Mouse (Mus musculus) MEL (cell line): ENCODE measurements around the gene Aph1c. TPM values are rescaled to one million over a fixed set of nuclear protein-coding genes. Genes with fewer than 3 reads are reported as not detected.

Source experiments
- DNase-seq: peaks from one replicate; pipeline ENCODE4 v3.0.0; 2011; ENCODE audit warnings: low read depth, low spot score
- H3K27ac ChIP-seq: 2 replicates; pipeline ENCODE4 v1.5.1; 2012; ENCODE audit warnings: low read depth, mild to moderate bottlenecking, control low read depth, low read length, moderate library complexity; ENCODE audit not compliant: control insufficient read depth
- H3K27me3 ChIP-seq, 2 experiments: fragments of 150-350 bp in 1 of 2; sonication (generic) in 1 of 2; 2 replicates each; pipeline ENCODE4 v1.6.1; 2012; ENCODE audit warnings: low read length in 2 of 2, mild to moderate bottlenecking in 2 of 2, improper control_type of control experiment in 1 of 2, moderate library complexity in 1 of 2; ENCODE audit not compliant: insufficient read depth in 2 of 2, control insufficient read depth in 1 of 2
- H3K36me3 ChIP-seq, 2 experiments: 2 replicates each; pipeline ENCODE4 v1.6.1; 2012 to 2014; ENCODE audit warnings: low read length in 2 of 2, improper control_type of control experiment in 1 of 2, inconsistent platforms in 1 of 2, mild to moderate bottlenecking in 1 of 2; ENCODE audit not compliant: insufficient read depth in 2 of 2, control insufficient read depth in 1 of 2
- H3K4me1 ChIP-seq, 2 experiments: fragments of 150-350 bp in 1 of 2; sonication (generic) in 1 of 2; 2 replicates each; pipeline ENCODE4 v1.6.1; 2012; ENCODE audit warnings: low read length in 2 of 2, improper control_type of control experiment in 1 of 2, mild to moderate bottlenecking in 1 of 2; ENCODE audit not compliant: insufficient read depth in 2 of 2, control insufficient read depth in 1 of 2
- H3K4me3 ChIP-seq, 2 experiments: fragments of 150-350 bp in 1 of 2; sonication (generic) in 1 of 2; 2 replicates each; pipeline ENCODE4 v1.5.1; 2012; ENCODE audit warnings: low read depth in 2 of 2, low read length in 2 of 2, mild to moderate bottlenecking in 2 of 2, moderate library complexity in 2 of 2, control low read depth in 1 of 2, improper control_type of control experiment in 1 of 2; ENCODE audit not compliant: control insufficient read depth in 1 of 2, insufficient read depth in 1 of 2
- H3K79me2 ChIP-seq: 2 replicates; pipeline ENCODE4 v1.6.1; 2012; ENCODE audit warnings: mild to moderate bottlenecking, low read length, moderate library complexity; ENCODE audit not compliant: control insufficient read depth, poor library complexity, insufficient read depth
- H3K9ac ChIP-seq: 2 replicates; pipeline ENCODE4 v1.6.1; 2012; ENCODE audit warnings: low read depth, mild to moderate bottlenecking, control low read depth, low read length, moderate library complexity; ENCODE audit not compliant: control insufficient read depth, poor library complexity, severe bottlenecking
- H3K9me3 ChIP-seq: fragments of 150-350 bp; sonication (generic); replicated peaks from 2 replicates; pipeline ENCODE4 v1.6.1; 2012; ENCODE audit warnings: mild to moderate bottlenecking, low read length, improper control_type of control experiment, moderate library complexity; ENCODE audit not compliant: insufficient read depth
- CHD1 ChIP-seq: IDR thresholded peaks from 2 replicates; pipeline ENCODE4 v1.6.1; 2012; ENCODE audit warnings: low read depth, mild to moderate bottlenecking, inconsistent platforms, low read length, improper control_type of control experiment
- CTCF ChIP-seq, 3 experiments: IDR thresholded peaks in 2 of 3; conservative IDR thresholded peaks in 1 of 3; 2 replicates each; pipeline ENCODE4 v1.5.1; 2011 to 2012; ENCODE audit warnings: low read length in 3 of 3, low read depth in 2 of 3, mild to moderate bottlenecking in 2 of 3, improper control_type of control experiment in 1 of 3, inconsistent platforms in 1 of 3, mixed read lengths in 1 of 3, moderate library complexity in 1 of 3; ENCODE audit not compliant: control insufficient read depth in 1 of 3, insufficient read depth in 1 of 3, poor library complexity in 1 of 3, severe bottlenecking in 1 of 3
- E2F4 ChIP-seq: IDR thresholded peaks from 2 replicates; pipeline ENCODE4 v1.6.1; 2011; ENCODE audit warnings: low read depth, low read length, improper control_type of control experiment, borderline replicate concordance
- ELF1 ChIP-seq: IDR thresholded peaks from 2 replicates; pipeline ENCODE4 v1.6.1; 2014; ENCODE audit warnings: low read depth, mild to moderate bottlenecking, inconsistent platforms, low read length, improper control_type of control experiment, moderate library complexity
- EP300 ChIP-seq, 2 experiments: IDR thresholded peaks; 2 replicates each; pipeline ENCODE4 v1.6.1; 2011; ENCODE audit warnings: improper control_type of control experiment in 2 of 2, low read length in 2 of 2, low read depth in 1 of 2, mild to moderate bottlenecking in 1 of 2
- ETS1 ChIP-seq: IDR thresholded peaks from 2 replicates; pipeline ENCODE4 v1.6.1; 2012; ENCODE audit warnings: low read depth, mild to moderate bottlenecking, inconsistent platforms, low read length, improper control_type of control experiment, moderate library complexity
- GABPA ChIP-seq: IDR thresholded peaks from 2 replicates; pipeline ENCODE4 v1.6.1; 2012; ENCODE audit warnings: low read depth, mild to moderate bottlenecking, inconsistent platforms, low read length, improper control_type of control experiment, moderate library complexity
- GATA1 ChIP-seq: IDR thresholded peaks from 2 replicates; pipeline ENCODE4 v1.6.1; 2011; ENCODE audit warnings: low read depth, low read length, improper control_type of control experiment
- HCFC1 ChIP-seq: IDR thresholded peaks from 2 replicates; pipeline ENCODE4 v1.6.1; 2012; ENCODE audit warnings: low read depth, mild to moderate bottlenecking, inconsistent platforms, low read length, improper control_type of control experiment, moderate library complexity
- JUND ChIP-seq: IDR thresholded peaks from 2 replicates; pipeline ENCODE4 v1.6.1; 2011; ENCODE audit warnings: low read depth, mild to moderate bottlenecking, improper control_type of control experiment, low read length
- KAT2A ChIP-seq: conservative IDR thresholded peaks from 2 replicates; pipeline ENCODE4 v1.6.1; 2012; ENCODE audit warnings: low read depth, low read length, improper control_type of control experiment, inconsistent platforms
- MAZ ChIP-seq: IDR thresholded peaks from 2 replicates; pipeline ENCODE4 v1.6.1; 2012; ENCODE audit warnings: low read depth, mild to moderate bottlenecking, inconsistent platforms, low read length, improper control_type of control experiment
- MEF2A ChIP-seq: IDR thresholded peaks from 2 replicates; pipeline ENCODE4 v1.6.1; 2014; ENCODE audit warnings: low read depth, mild to moderate bottlenecking, inconsistent platforms, low read length, improper control_type of control experiment; ENCODE audit not compliant: poor library complexity, insufficient replicate concordance, severe bottlenecking; ENCODE audit errors: extremely low read depth
- MXI1 ChIP-seq: IDR thresholded peaks from 2 replicates; pipeline ENCODE4 v1.6.1; 2011; ENCODE audit warnings: mild to moderate bottlenecking, low read depth, low read length, improper control_type of control experiment
- MYC ChIP-seq: IDR thresholded peaks from 2 replicates; pipeline ENCODE4 v1.6.1; 2011; ENCODE audit warnings: low read depth, mild to moderate bottlenecking, low read length, improper control_type of control experiment, moderate library complexity
- NELFE ChIP-seq: IDR thresholded peaks from 2 replicates; pipeline ENCODE4 v1.6.1; 2011; ENCODE audit warnings: low read depth, low read length, improper control_type of control experiment
- NRF1 ChIP-seq: IDR thresholded peaks from 2 replicates; pipeline ENCODE4 v1.6.1; 2014; ENCODE audit warnings: low read depth, mild to moderate bottlenecking, inconsistent platforms, low read length, improper control_type of control experiment, moderate library complexity; ENCODE audit not compliant: poor library complexity, insufficient read depth, severe bottlenecking
- POLR2AphosphoS2 ChIP-seq: IDR thresholded peaks from 2 replicates; pipeline ENCODE4 v1.6.1; 2011; ENCODE audit warnings: low read length, improper control_type of control experiment
- POLR2AphosphoS5 ChIP-seq: IDR thresholded peaks from 2 replicates; pipeline ENCODE4 v1.6.1; 2012; ENCODE audit warnings: low read depth, borderline replicate concordance, mild to moderate bottlenecking, inconsistent platforms, low read length, moderate library complexity, mixed read lengths
- RAD21 ChIP-seq: IDR thresholded peaks from 2 replicates; pipeline ENCODE4 v1.6.1; 2011; ENCODE audit warnings: mild to moderate bottlenecking, low read depth, low read length, improper control_type of control experiment
- SIN3A ChIP-seq: IDR thresholded peaks from 2 replicates; pipeline ENCODE4 v1.6.1; 2012; ENCODE audit warnings: low read length, improper control_type of control experiment, inconsistent platforms
- TCF12 ChIP-seq: IDR thresholded peaks from 2 replicates; pipeline ENCODE4 v1.6.1; 2014; ENCODE audit warnings: low read depth, mild to moderate bottlenecking, inconsistent platforms, low read length, improper control_type of control experiment, moderate library complexity
- USF2 ChIP-seq, 2 experiments: IDR thresholded peaks; 2 replicates each; pipeline ENCODE4 v1.6.1; 2011 to 2012; ENCODE audit warnings: improper control_type of control experiment in 2 of 2, low read length in 2 of 2, borderline replicate concordance in 1 of 2, inconsistent platforms in 1 of 2, low read depth in 1 of 2, mild to moderate bottlenecking in 1 of 2; ENCODE audit not compliant: insufficient read depth in 1 of 2
- ZC3H11A ChIP-seq: IDR thresholded peaks from 2 replicates; pipeline ENCODE4 v1.6.1; 2012; ENCODE audit warnings: low read depth, mild to moderate bottlenecking, inconsistent platforms, low read length, improper control_type of control experiment
- ZKSCAN1 ChIP-seq: IDR thresholded peaks from 2 replicates; pipeline ENCODE4 v1.6.1; 2012; ENCODE audit warnings: low read depth, mild to moderate bottlenecking, inconsistent platforms, low read length, improper control_type of control experiment, moderate library complexity
- ZNF384 ChIP-seq: IDR thresholded peaks from 2 replicates; pipeline ENCODE4 v1.6.1; 2012; ENCODE audit warnings: low read depth, mild to moderate bottlenecking, inconsistent platforms, low read length, improper control_type of control experiment
- polyA plus RNA-seq, 2 experiments: library from polyadenylated mRNA; stranded (reverse) in 1 of 2; unstranded in 1 of 2; fragments of >175 nt in 1 of 2; fragments of >200 nt in 1 of 2; gene quantifications; 2 replicates each; pipeline versions ENCODE4 v1.2.1 to v1.2.4; 2012; ENCODE audit warnings: low replicate concordance in 2 of 2, low read depth in 1 of 2; ENCODE audit not compliant: insufficient read length in 2 of 2, insufficient read depth in 1 of 2, missing spikeins in 1 of 2
- total RNA-seq: library from RNA; depleted of rRNA; stranded (reverse); fragments of 300-350 nt; gene quantifications from 2 replicates; pipeline ENCODE4 v1.2.3, GENCODE M21; 2012

The Aph1c gene
- total and polyA plus RNA-seq, 3 experiments = 0.23 to 0.39 TPM; not detected in 1

DNA sequence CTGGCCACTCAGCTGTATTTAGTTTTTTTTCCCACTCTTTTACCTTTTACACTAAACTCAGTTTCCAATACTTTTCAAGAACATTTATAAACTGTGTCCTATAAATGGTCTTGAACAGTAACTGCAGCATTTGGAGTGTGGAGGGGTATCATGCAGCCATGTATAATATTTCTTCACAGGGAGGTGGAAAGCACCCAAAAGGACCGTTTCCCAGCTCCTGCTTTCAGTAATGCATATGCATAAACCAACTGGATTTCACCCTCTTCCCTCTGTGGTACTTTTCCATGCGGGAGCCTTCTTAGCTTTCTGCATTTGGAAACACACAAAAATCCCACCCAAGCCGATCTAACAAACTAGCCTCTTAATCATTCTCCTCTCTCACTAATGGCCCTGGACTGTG, 30.2 kb upstream of the Aph1c start:
- Histone ChIP-seq H3K4me3 (no peak overlapping the region), H3K27me3 (no peaks in the 10 kb centered on the region), H3K4me1 (no peaks in the 10 kb centered on the region), H3K9ac (no peak overlapping the region), H3K27ac (no peak overlapping the region), H3K9me3 (no peaks in the 10 kb centered on the region), H3K79me2 (no peaks in the 10 kb centered on the region)
- DNase-seq = no peak
- no peak for TF ChIP-seq ZNF384
- no peak for TF ChIP-seq EP300 (IDR thresholded peaks at IDR 0.05; ENCODE audit: low read depth in 1 of 2, low read length in 2 of 2)
- TF ChIP-seq RAD21 = no peak
- no peak for TF ChIP-seq JUND
- no peak for TF ChIP-seq NELFE
- TF ChIP-seq ELF1 = no peak
- no peak for TF ChIP-seq POLR2AphosphoS5
- no peak for TF ChIP-seq MAZ
- no peak for TF ChIP-seq E2F4
- TF ChIP-seq HCFC1 = no peak
- TF ChIP-seq GABPA = no peak
- TF ChIP-seq ZKSCAN1 = no peak
- no peak for TF ChIP-seq MEF2A
- no peak for TF ChIP-seq MXI1
- TF ChIP-seq NRF1 = no peak
- TF ChIP-seq MYC = no peak
- TF ChIP-seq, all 39 proteins: peak for 0
- H3K36me3 ChIP-seq = no peaks in the 10 kb centered on the region; a peak in 2 of 4 replicates

DNA sequence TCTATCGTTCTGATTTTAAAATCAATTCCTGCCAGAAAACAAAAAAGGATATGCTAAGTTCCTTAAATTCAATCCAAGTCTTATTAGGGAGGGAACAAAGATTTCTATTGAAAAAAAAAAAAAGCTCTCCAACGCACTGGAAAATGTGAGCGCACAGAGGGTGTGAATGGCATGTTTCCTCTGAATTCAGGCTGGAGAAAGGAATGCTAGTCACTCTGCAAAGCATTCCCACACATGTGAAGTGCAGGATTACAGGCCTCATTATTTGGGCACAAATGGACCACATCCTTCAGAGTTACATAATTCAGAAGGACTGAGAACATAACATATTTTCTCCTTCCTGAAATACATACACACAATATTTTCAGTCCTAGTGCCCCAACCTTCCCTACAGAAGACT, 28.9 kb upstream of the Aph1c start:
- Histone ChIP-seq H3K79me2 (no peaks in the 10 kb centered on the region), H3K27me3 (no peaks in the 10 kb centered on the region), H3K27ac (no peak overlapping the region), H3K9ac (no peak overlapping the region), H3K4me3 (no peak overlapping the region), H3K4me1 (no peaks in the 10 kb centered on the region), H3K9me3 (no peaks in the 10 kb centered on the region), H3K36me3 (peaks cover 0 to under 1% of the 10 kb centered on the region in 2 experiments; a peak in 2 of 4 replicates)
- TF ChIP-seq ELF1 = no peak
- no peak for TF ChIP-seq TCF12
- no peak for TF ChIP-seq ETS1
- TF ChIP-seq POLR2AphosphoS5 = no peak
- no peak for TF ChIP-seq MYC
- no peak for TF ChIP-seq EP300 (IDR thresholded peaks at IDR 0.05; ENCODE audit: low read depth in 1 of 2, low read length in 2 of 2)
- TF ChIP-seq JUND = no peak
- no peak for TF ChIP-seq KAT2A
- TF ChIP-seq ZKSCAN1 = no peak
- TF ChIP-seq ZC3H11A = no peak
- no peak for TF ChIP-seq CTCF (IDR thresholded peaks at IDR 0.05 in 2 of 3, conservative IDR thresholded peaks at IDR 0.05 in 1 of 3; ENCODE audit: control insufficient read depth in 1 of 3, insufficient read depth in 1 of 3, low read depth in 2 of 3, low read length in 3 of 3, poor library complexity in 1 of 3, severe bottlenecking in 1 of 3)
- TF ChIP-seq GATA1 = no peak
- no peak for TF ChIP-seq HCFC1
- no peak for TF ChIP-seq SIN3A
- TF ChIP-seq NRF1 = no peak
- no peak for TF ChIP-seq GABPA
- TF ChIP-seq POLR2AphosphoS2 = no peak
- no peak for TF ChIP-seq USF2 (IDR thresholded peaks at IDR 0.05; ENCODE audit: borderline replicate concordance in 1 of 2, insufficient read depth in 1 of 2, low read depth in 1 of 2, low read length in 2 of 2)
- TF ChIP-seq CHD1 = no peak
- no peak for DNase-seq
